Mouse (Mus musculus) embryo, embryonic 9.5 days (tissue): ENCODE measurements around the gene Capzb.
A peak's percentile ranks its signal among the peaks of the same experiment; 100 is the strongest.

Experiments
- DNase-seq: peaks from one replicate; pipeline ENCODE4 v3.0.0-alpha.2; 2017; ENCODE audit errors: extremely low spot score

The Capzb gene

DNA sequence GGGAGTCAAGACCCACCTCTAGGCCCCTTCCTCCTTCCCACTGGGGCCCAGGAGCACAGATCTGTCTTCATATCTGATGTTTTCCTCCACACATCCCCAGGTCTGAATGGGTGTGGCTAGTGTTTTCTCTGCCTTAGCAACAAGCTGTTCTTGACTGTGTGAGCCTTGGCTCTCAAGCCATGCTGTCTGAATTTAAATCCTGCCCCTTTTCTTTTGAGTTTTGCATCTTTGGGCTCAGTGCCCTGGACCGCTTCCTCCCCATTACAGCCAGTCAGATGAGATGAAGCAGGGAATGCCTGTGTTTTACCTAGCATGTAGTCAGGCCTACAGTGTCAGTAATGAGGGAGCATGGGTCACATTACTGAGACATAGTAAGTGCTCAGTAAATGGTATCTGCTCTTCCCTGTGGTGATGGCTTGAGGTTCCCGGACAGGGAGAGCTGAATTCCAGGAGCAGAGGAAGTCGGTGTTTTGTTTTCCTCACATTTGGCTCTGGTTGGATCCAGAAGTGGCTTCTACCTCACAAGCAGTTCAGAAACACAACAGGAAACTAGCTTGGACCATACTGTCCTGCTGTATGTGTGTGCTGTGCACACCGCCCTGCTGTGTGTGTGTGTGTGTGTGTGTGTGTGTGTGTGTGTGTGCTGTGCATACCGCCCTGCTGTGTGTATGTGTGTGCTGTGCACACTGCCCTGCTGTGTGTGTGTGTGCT is 16.6 kb downstream of the Capzb start:
- DNase-seq, result no peak

DNA sequence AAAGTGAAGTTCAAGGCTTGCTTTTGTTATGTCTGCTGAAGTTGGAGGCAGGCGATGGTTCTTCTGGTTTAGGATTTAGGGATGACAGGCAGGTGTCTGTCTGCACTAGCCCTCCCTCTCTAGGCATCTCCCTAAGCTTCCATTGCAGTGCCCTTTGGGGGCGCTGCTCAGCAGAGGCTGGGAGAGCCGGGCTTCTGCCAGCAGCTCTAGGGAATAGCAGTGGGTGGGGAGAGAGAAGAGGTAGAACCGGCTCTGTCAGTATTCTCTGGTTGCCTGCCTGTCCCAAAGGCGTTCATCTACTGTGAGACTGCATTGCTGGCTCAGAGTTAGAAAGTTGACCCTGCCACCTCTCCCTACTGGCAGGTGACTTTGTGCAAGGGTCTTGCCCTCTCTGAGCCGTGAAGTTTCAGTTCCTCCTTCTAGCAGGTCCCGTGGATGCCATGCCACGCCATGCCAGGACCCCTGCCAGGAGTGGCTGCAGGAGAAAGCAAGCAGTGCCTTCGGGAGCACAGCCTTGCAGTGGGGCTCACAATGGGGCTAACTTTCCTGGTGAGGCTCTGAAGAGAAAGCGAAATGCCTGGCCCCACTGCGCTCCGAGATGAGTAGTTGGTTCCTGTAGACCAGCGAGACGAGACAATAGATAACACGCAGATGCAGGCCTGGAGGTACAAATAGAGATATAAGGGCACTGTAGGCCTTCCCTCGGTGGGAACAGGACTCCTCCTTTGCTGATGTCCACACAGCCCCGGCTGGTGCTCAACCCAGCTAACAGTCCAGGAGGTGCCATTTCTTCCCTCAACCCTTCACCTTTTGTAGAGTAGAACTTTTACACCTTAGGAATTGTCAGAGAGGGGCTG is 19.5 kb downstream of the Capzb start:
- no peak for DNase-seq

DNA sequence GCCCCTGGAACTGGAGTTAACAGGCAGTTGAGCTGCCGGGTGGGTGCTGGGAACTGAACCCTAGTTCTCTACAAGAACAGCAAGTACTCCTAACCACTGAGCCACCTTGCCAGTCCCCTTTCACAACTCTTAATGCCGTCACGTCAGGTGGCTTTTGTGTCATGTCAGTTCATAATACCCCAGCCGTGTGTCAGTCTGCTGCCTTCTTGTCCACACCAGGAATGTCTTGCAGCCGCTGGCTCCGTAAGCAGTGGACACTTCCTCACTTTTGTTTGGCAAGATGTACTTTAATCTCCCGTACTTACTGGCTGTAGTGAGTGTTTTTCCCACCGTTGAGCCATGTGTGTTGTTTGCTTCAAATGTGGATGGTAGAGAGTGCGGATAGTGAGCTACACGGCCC is 20.4 kb downstream of the Capzb start:
- no peak for DNase-seq

DNA sequence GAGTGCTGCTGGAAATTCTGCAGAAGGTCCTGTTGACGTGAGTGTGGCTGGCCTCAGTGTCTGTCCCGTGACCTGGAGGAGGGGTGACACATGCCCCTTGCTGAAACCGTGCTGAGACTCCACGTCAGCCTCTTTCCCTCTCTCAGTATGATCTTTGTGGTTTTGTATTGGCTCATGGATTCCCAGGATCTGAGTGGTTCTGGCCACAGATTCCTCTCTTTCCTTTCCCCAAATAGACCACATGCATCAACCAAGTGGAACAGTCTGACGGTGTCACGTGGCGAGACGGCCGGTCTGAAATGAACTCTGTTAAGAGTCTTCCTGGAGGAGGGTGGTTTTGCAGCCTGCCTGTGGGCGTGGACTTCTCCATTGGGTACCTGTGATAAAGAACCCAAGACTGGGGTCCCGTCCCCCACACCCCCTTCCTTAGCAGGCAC is 21.3 kb downstream of the Capzb start:
- no peak for DNase-seq

DNA sequence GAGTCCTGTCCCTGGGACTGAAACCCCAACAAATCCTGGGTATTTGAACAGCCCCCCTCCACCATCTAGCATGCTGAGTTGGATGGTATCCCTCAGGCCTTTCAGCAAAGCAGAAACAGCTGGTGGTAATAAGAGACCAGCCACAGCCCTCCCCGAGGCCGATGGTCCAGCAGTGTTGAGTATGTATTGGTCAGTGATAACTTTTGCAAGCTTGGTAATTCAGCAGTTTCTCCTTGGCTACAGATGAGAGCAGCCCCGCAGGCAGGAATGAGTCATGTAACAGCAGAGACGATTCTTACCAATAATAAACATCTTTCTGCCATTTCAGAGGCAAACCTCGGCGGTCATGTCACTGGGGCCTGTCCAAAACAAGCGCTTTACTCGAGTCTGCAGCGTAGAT is 23.9 kb downstream of the Capzb start:
- DNase-seq, result no peak

DNA sequence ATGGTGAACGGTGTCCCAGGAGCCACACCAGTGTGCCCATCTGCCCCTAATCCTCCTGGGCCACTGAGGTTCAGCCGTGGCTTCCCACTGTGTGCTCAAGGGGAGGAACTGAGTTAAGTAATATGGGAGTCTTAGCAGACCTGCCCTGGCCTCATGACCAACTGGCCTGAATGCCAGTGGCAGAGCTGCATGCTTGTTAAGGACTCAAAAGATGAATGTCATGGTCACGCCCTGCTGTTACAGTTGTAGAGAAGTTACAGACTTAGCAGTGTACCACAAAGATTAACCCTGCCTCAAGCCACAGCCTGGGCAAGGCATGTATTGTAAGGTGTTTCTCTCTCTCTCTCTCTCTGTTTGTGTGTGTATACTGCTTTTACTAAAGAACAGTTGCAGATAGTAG is 25.8 kb downstream of the Capzb start:
- DNase-seq, result no peak

DNA sequence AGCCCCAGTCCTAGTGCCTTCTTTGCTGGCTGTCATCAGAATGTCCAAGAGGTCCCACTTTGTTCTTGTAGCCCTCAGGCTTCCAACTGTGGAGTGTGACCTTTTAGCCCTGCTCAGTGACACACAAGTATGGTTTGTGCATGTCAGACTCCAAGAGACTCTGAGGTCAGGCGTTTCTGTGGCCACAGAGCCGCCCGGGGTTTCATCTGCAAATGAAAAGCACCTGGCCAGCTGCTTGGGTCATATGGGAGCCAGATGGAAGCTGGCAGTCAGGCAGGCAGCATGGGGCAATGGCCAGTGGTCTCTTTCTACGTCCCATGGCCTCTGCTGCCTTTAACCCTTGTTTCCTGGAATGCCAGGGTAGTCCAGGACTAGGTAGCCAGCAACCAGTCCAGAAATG is 27.0 kb downstream of the Capzb start:
- DNase-seq, result peak; percentile 58

DNA sequence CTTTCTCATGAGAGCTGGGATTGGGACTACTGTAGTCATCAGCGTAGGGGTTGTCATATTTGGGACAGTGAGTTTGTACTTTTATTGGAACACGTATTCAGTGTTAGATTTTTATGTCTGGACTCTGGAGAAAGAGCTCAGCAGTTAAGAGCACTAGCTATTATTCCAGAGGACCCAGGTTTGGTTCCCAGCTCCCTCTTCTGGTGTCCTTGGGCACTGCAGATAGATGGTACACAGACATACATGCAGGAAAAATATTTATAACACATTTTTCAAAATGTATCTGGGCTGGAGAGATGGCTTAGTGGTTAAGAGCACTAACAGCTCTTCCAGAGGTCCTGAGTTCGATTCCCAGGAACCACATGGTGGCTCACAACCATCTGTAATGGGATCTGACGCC is 28.3 kb downstream of the Capzb start:
- DNase-seq, result no peak

DNA sequence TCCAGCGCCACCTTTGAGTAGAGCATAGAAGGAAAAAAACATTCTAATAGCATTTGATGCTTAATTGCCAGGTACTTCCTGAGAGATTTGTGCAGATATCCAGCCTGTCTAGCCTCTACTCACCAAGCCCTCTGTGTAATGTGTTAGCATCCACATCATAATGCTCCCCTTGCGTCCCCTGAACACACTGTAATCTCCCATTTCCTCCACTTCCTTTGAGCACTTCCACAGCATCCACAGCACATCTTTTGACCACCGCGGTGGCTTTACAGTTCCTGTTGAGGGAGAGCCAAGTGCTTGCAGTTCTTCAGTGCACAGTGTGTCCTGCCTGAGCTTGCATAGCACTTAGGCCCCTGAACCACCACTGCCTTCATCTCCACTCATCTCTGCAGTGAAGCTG is 29.1 kb downstream of the Capzb start:
- no peak for DNase-seq

DNA sequence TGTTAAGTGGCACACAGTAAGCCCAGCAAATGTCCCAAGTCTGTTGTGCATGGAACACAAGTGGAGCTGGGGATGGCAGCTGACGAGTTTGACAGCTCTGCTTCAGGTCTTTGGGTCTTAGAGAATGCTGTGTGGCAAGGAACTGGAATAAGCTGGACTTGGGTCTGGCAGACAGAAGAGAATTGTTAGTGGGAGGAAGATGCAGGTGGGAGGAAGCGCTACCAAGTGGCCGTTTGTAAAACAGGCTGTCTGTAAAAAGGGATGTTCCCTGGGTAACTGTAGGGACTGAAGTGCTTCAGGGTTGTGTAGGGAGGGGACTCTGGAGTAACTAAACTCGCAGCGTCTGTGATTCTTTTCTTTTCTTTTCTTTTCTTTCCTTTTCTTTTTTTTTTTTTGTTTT is 32.4 kb downstream of the Capzb start:
- DNase-seq, result no peak

DNA sequence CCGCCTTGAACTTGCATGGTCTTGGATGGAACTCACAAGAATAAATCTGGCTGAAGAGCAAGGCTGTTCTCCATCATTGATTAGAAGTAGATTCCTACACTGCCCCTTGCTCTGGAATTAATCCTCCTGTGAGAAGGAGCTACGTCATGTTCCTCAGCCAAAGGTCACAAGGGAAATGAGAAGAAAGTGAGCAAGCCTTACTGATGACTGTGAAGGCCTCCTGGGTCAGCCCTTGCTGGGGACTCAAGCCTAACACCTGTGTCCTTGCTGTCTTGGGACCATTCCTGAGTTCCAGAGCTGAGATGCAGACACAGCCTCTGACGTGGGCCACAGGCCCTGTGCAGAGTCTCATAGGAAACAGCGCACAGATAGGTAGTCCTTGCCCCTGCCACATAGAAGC is 33.2 kb downstream of the Capzb start:
- DNase-seq, result no peak

DNA sequence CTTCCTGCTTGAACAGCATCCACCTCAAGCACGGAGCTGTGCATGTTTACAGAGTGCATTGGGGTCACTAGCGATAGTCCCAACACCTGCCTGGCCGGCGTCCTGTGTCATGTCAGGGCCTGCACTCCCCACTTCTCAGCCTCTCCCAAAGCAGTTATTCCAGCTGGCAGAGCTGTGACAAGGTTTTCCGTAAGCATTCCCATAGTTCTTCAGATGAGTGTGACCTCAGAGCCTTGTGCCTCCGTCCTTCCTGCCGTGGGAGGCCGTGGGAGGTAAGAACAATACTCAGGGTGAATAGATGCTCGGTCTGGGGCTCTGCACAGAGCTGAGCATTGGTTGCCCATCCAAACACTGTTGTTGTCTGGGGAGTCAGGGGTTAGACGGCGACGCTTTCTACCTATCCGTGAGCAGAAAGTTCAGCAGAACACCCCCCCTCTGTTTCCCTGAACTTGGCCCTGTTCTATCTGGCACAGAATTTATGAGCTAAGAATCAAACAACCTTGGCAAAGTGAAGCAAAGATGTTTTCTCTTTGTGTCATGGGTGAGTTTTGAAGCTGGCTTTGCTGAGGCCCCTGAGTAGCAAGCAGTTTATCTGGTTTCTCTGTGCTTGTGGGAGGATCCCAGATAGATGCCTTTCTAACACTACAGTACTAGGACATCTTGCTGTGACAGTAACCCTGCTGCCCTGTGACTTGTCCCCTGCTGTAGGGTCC is 34.0 kb downstream of the Capzb start:
- no peak for DNase-seq

DNA sequence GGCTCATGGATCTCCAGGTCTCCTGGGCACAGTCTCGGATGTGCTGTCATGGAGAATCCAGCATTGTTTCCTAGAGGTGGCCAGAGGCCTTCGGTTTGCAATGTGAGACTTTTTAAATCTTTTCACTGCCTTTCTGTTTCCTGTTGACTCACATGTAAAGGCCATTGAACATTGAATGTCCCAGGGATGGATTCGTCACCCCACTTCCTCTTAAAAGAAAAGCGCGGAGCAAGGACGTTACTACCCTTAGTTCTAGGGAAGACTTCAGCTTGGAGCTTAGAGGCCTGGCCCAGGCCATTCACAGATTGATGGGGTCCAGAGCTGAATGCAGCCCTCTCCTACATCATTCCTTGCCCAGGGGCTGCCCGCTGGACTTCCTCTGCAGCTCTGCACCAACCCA is 35.2 kb downstream of the Capzb start:
- no peak for DNase-seq

DNA sequence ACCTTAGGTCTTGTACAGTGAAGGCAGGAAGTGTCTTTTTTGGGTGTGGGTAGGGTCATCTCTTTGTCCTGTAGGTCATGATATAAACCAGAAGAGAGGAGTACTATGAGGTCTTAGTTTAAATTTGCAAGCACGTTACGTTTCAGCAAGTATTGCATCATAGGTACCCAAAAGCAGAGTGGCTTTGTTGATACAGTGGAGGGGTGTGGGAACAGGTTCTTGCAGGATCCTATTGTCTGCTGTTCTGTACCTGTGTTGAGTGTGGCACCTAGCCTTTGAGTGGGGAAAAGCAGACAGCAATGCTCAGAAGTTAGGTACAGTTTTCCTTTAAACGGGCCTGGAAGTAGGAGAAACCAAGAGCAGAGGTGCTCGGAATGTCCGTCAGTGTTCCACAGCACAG is 36.6 kb downstream of the Capzb start:
- no peak for DNase-seq

DNA sequence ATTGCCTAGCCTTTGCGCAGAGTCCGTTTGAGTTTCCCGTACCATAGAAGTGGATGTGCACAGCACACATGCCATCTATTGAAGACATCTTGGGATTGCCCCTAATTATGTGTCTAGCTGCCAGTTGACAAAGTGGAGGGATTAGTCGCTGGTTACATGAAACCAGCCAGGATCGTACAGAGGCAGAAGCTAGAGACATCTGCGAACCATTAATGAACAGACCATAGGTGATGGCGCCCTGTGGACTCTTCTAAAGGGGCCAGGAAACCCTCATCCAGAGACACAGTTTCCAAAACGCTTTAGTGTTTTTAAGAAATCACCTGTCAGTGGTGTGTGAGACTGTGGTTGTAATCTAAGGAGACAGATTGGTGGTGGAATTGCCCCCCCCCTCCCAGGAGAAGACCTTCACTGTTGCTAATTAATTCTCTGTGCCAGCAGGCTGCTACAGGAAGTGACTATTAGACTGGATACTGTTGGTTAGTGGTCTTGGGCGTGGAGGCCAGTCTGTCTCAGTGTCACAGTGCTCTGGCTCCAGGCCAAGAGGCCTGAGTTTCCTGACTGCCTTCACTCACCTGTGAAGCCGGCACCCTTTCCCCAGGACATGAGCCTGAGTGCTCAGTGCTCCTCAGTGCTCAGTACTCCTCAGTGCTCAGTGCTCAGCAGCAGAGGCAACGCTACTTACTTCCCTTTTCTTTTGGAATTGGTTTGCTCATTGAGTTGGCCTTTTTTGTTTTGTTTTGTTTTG is 37.8 kb downstream of the Capzb start:
- DNase-seq, result no peak

DNA sequence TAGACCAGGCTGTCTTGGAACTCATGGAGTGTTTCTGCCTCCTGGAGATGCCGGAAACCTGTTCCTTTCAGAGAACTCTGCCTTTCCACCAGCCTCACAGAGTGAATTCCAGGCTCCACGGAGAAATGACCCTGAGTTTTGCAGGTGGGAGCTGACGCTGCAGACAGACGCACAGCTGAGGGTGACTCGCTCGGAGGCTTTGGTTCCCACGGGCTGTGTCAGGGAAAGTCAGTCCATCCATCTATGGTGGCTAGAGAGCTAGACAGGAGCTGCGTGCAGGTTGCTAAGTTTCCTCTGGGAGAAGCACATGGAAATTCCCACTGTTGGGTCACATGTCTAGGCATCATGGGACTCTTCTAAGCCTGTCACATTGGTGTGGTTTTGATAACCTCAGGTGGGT is 38.5 kb downstream of the Capzb start:
- DNase-seq, result no peak

DNA sequence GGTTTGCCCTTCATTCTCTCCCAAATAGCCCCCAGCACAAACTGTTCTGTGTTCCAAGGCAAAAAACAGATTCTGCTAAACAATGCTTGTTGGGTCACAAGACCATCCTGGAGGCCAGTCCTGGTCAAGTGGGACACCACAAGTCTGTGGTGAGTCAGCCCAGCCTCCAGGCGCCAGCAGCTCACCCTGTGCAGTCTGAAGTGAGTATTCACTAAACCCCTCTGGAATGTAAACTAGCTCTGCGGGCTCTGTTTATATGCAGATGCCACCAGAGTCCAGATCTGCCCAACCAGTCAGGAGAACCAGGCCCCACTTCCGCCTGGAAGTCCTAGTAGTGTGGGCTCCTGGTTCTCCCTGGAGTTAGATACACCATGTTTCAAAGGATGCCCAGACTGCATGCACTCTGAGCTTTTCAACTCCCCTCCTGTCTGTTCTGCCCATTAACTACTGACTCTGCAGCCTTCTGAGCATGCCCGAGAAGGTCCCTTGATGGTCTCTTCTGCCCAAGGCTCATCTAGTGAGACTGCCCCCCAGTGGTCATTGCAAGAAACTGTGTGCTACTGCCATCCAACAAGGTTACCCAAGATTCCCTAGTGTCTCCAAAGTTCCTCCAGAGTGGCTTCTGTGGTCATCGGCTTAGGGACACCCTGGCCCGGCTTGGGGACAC is 39.9 kb downstream of the Capzb start:
- DNase-seq, result peak; percentile 55

DNA sequence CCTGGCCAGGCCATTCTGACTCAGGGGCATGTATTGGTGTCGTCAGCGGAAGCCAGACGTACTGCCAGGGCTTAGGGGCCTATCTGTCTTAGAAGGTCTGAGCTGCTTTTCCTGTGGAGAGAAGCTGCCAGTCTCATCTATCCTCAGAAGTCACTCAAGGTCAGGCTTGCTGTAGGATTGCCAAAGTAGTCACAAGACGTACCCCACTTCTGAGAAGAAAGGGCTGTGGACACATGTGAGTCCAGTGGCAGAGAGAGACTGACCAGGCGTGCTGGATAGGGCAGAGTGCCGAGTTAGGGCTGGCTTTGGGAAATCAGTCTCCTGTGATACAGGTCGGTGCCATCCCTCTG is 40.4 kb downstream of the Capzb start:
- no peak for DNase-seq

DNA sequence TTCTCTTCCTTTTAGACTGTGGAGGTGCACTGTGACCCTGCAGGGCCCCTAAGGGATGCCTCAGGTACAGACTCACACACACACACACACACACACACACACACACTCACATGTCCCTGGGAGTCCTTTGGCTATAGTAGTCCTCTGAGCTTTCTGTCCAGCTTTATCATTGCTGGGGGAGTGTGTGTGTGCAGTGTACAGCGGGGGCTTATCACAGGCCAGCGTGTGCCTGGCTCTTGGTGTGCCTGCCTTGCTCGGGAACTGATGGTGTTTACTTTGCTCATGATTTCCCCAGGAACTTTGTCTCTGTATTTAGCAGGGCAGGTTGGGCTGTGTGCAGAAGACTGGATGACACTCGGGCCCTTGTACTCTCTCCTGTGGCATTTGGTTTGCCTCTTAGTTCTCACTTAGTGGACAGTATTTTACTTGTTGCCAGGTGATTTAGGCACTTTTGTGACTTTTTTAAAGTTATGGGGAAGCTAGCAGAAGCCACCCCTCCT is 41.1 kb downstream of the Capzb start:
- DNase-seq, result no peak

DNA sequence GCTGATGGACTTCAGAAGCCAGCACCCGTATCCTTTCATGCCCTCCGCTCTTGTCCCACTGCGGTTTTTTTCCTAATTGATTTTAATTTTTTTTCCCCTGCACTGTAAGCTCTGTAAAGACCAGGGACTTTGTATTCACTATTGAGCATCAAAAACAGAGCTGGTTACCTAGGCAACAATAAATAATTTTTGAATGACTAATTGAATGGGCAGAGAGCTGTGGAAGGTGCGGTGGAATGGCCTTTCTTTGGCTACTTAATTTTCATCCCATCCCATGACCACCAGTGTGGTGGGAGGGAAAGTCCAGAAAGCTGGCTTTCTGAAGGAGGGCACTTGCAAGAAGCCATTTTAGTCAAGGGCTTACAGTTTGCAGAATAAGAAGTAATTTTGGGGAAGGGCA is 41.6 kb downstream of the Capzb start:
- no peak for DNase-seq

DNA sequence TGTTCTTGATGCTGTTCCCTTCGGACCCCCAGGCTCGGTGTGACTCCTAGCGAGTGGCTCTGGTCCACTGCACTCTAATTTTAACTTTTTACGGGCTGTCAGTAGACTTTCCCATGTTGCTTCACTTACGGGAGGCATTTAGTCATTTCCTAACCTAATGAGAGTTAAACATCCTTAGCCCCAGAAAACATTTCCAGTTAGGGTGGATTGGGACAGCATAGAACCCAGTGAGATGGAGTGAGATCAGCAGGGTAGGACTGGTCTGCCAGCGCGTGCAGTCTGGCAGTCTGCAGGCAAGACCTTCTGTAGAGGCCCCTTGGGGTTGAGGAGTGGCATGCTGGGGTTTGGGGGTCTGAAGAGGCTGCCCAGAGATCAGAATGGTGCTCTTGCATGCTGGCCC is 42.9 kb downstream of the Capzb start:
- no peak for DNase-seq
